Mouse (Mus musculus) stomach, postnatal 0 days (tissue): ENCODE measurements around the gene Cldn5. TPM values are rescaled to one million over a fixed set of nuclear protein-coding genes. Genes with fewer than 3 reads are reported as not detected.

Experiments used
- ATAC-seq: fragments of 200-750 bp; cut with Nextera tagmentation; 2 replicates; pipeline ENCODE4 v1.8.0; 2017; ENCODE audit not compliant: low FRiP score, low TSS enrichment
- DNase-seq: peaks from one replicate; pipeline ENCODE4 v3.0.0-alpha.2; 2016; ENCODE audit warnings: low spot score
- H3K27ac ChIP-seq: fragments of 300-500 bp; sonication (generic); replicated peaks from 2 replicates; pipeline ENCODE4 v1.5.1; 2014; ENCODE audit warnings: mild to moderate bottlenecking, control low read depth
- H3K27me3 ChIP-seq: fragments of 300-500 bp; sonication (generic); 2 replicates; pipeline ENCODE4 v1.6.1; 2014; ENCODE audit warnings: low read length; ENCODE audit not compliant: control insufficient read depth, insufficient read depth
- H3K36me3 ChIP-seq: fragments of 300-500 bp; sonication (generic); 2 replicates; pipeline ENCODE4 v1.6.1; 2014; ENCODE audit warnings: low read length, mixed read lengths; ENCODE audit not compliant: control insufficient read depth, insufficient read depth
- H3K4me1 ChIP-seq: fragments of 300-500 bp; sonication (generic); replicated peaks from 2 replicates; pipeline ENCODE4 v1.6.1; 2014; ENCODE audit warnings: antibody characterized with exemption; ENCODE audit not compliant: control insufficient read depth, insufficient read depth
- H3K4me2 ChIP-seq: fragments of 300-500 bp; sonication (generic); replicated peaks from 2 replicates; pipeline ENCODE4 v1.6.1; 2014; ENCODE audit warnings: low read depth, mild to moderate bottlenecking, control low read depth, moderate library complexity
- H3K4me3 ChIP-seq: fragments of 300-500 bp; sonication (generic); 2 replicates; pipeline ENCODE4 v1.5.1; 2014; ENCODE audit warnings: low read depth, low read length, control low read depth
- H3K9ac ChIP-seq: fragments of 300-500 bp; sonication (generic); 2 replicates; pipeline ENCODE4 v1.6.1; 2014; ENCODE audit warnings: mild to moderate bottlenecking, low read length, control low read depth, mixed read lengths
- H3K9me3 ChIP-seq: fragments of 300-500 bp; sonication (generic); 2 replicates; pipeline ENCODE4 v1.6.1; 2016; ENCODE audit warnings: low read length; ENCODE audit not compliant: control insufficient read depth
- CTCF ChIP-seq: IDR thresholded peaks from 2 replicates; pipeline ENCODE4 v1.5.1; 2016; ENCODE audit warnings: antibody characterized with exemption, low read depth, mild to moderate bottlenecking, moderate library complexity
- EP300 ChIP-seq: optimal IDR thresholded peaks from 2 replicates; pipeline ENCODE3; 2016; ENCODE audit warnings: antibody characterized with exemption
- WGBS: fragments of 180-500 bp; shearing (Covaris S2); extraction: QIAGEN DNeasy Blood & Tissue Kit; methylation state at CpG from one replicate; pipeline ENCODE4 v1.1.7; 2014; 5-methylcytosine and 5-hydroxymethylcytosine counted together
- polyA plus RNA-seq: library from polyadenylated mRNA; unstranded; fragments of >200 nt; fragmentation: Nextera tagmentation; extraction: Ambion mirVana; gene quantifications from 2 replicates; pipeline ENCODE4 v1.2.1, GENCODE M21; 2015

Gene Cldn5
- polyA plus RNA-seq, 1 experiment from 2014 or later, result 19.7 TPM

- H3K36me3 ChIP-seq, result no peaks in the 10 kb centered on the region
- H3K4me1 ChIP-seq, result no peaks in the 10 kb centered on the region
- H3K9me3 ChIP-seq, result no peaks in the 10 kb centered on the region
- H3K9ac ChIP-seq, result no peak overlapping the region
- no peak overlapping the region for H3K4me3 ChIP-seq
- no peak for ATAC-seq
- H3K4me2 ChIP-seq, result no peak overlapping the region
- no peak for DNase-seq
- TF ChIP-seq CTCF (no peak), EP300 (no peak)
- no peaks in the 10 kb centered on the region for H3K27me3 ChIP-seq
- no peak overlapping the region for H3K27ac ChIP-seq
These were observed 38.3 kb upstream of the Cldn5 start for GRCm38 (mm10) chr16:18738303-18738702.

- Histone ChIP-seq H3K27ac (no peak overlapping the region), H3K27me3 (no peaks in the 10 kb centered on the region), H3K36me3 (no peaks in the 10 kb centered on the region), H3K4me3 (no peak overlapping the region), H3K4me1 (no peaks in the 10 kb centered on the region), H3K9ac (no peak overlapping the region), H3K4me2 (no peak overlapping the region), H3K9me3 (no peaks in the 10 kb centered on the region)
- TF ChIP-seq EP300, result no peak
- TF ChIP-seq CTCF, result no peak
- WGBS, result 65% methylated on average over 20 of the region's 20 CpGs
- no peak for ATAC-seq
- no peak for DNase-seq
These were observed 30.2 kb upstream of the Cldn5 start for GRCm38 (mm10) chr16:18746268-18747122.

GRCm38 (mm10) chr16:18751101-18751500, 25.5 kb upstream of the Cldn5 start:
- 69% methylated on average over 11 of the region's 11 CpGs for WGBS
- H3K4me3 ChIP-seq, result no peak overlapping the region
- no peak overlapping the region for H3K4me2 ChIP-seq
- TF ChIP-seq CTCF (no peak), EP300 (no peak)
- H3K27ac ChIP-seq, result no peak overlapping the region
- ATAC-seq (no peak; the same call in 1 of the 2 replicates), DNase-seq (no peak)
- no peaks in the 10 kb centered on the region for H3K36me3 ChIP-seq
- H3K27me3 ChIP-seq, result no peaks in the 10 kb centered on the region
- no peaks in the 10 kb centered on the region for H3K4me1 ChIP-seq
- H3K9me3 ChIP-seq, result no peaks in the 10 kb centered on the region
- no peak overlapping the region for H3K9ac ChIP-seq

GRCm38 (mm10) chr16:18751885-18752499, 24.7 kb upstream of the Cldn5 start:
- Histone ChIP-seq H3K27me3 (no peaks in the 10 kb centered on the region), H3K27ac (no peak overlapping the region), H3K9ac (no peak overlapping the region), H3K9me3 (no peaks in the 10 kb centered on the region), H3K4me3 (no peak overlapping the region), H3K36me3 (no peaks in the 10 kb centered on the region), H3K4me2 (no peak overlapping the region), H3K4me1 (no peaks in the 10 kb centered on the region)
- ATAC-seq (0 out of 2 replicates have a peak, but pooled peaks have one; percentile 35), DNase-seq (no peak)
- no peak for TF ChIP-seq CTCF
- TF ChIP-seq EP300, result no peak
- 67% methylated on average over 10 of the region's 10 CpGs for WGBS

GRCm38 (mm10) chr16:18761734-18762133, 14.9 kb upstream of the Cldn5 start:
- Histone ChIP-seq H3K27ac (no peak overlapping the region), H3K9me3 (no peaks in the 10 kb centered on the region), H3K4me1 (no peaks in the 10 kb centered on the region), H3K27me3 (no peaks in the 10 kb centered on the region), H3K36me3 (no peaks in the 10 kb centered on the region), H3K4me3 (no peak overlapping the region), H3K9ac (no peak overlapping the region), H3K4me2 (no peak overlapping the region)
- no peak for DNase-seq
- WGBS, result 82% methylated on average over 4 of the region's 4 CpGs
- TF ChIP-seq CTCF, result no peak
- TF ChIP-seq EP300, result no peak
- no peak for ATAC-seq

GRCm38 (mm10) chr16:18762960-18763359, 13.7 kb upstream of the Cldn5 start:
- H3K9ac ChIP-seq, result no peak overlapping the region
- 52% methylated on average over 3 of the region's 3 CpGs for WGBS

More at GRCm38 (mm10) chr16:18762960-18763359, 13.7 kb upstream of the Cldn5 start:
- Histone ChIP-seq H3K27me3 (no peaks in the 10 kb centered on the region), H3K4me2 (no peak overlapping the region), H3K27ac (no peak overlapping the region), H3K4me3 (no peak overlapping the region), H3K36me3 (no peaks in the 10 kb centered on the region), H3K9me3 (no peaks in the 10 kb centered on the region), H3K4me1 (no peaks in the 10 kb centered on the region)
- DNase-seq (no peak), ATAC-seq (no peak)
- TF ChIP-seq CTCF (no peak), EP300 (no peak)
